Mouse (Mus musculus) neural tube, embryonic 13.5 days (tissue): ENCODE measurements around the gene Dennd4a. TPM values are rescaled to one million over a fixed set of nuclear protein-coding genes. Genes with fewer than 3 reads are reported as not detected.

Experiments
- ATAC-seq: fragments of 200-750 bp; cut with Nextera tagmentation; 2 replicates; pipeline ENCODE4 v1.8.0; 2017; ENCODE audit warnings: low read depth, mild to moderate bottlenecking, moderate TSS enrichment, moderate library complexity
- H3K27ac ChIP-seq: fragments of 300-500 bp; sonication (generic); replicated peaks from 2 replicates; pipeline ENCODE4 v1.5.1; 2015; ENCODE audit warnings: moderate library complexity, mild to moderate bottlenecking, inconsistent platforms
- H3K27me3 ChIP-seq: fragments of 300-500 bp; sonication (generic); 2 replicates; pipeline ENCODE4 v1.6.1; 2015; ENCODE audit warnings: mild to moderate bottlenecking, inconsistent platforms
- H3K36me3 ChIP-seq: fragments of 300-500 bp; sonication (generic); 2 replicates; pipeline ENCODE4 v1.6.1; 2015; ENCODE audit warnings: mild to moderate bottlenecking, inconsistent platforms
- H3K4me1 ChIP-seq: fragments of 300-500 bp; sonication (generic); replicated peaks from 2 replicates; pipeline ENCODE4 v1.6.1; 2015; ENCODE audit warnings: inconsistent platforms
- H3K4me2 ChIP-seq: fragments of 300-500 bp; sonication (generic); 2 replicates; pipeline ENCODE4 v1.6.1; 2015; ENCODE audit warnings: inconsistent platforms, mild to moderate bottlenecking, moderate library complexity
- H3K4me3 ChIP-seq: fragments of 300-500 bp; sonication (generic); 2 replicates; pipeline ENCODE4 v1.5.1; 2015; ENCODE audit warnings: mild to moderate bottlenecking, inconsistent platforms
- H3K9ac ChIP-seq: fragments of 300-500 bp; sonication (generic); 2 replicates; pipeline ENCODE4 v1.6.1; 2015; ENCODE audit warnings: moderate library complexity, mild to moderate bottlenecking, inconsistent platforms
- H3K9me3 ChIP-seq: fragments of 300-500 bp; sonication (generic); 2 replicates; pipeline ENCODE4 v1.6.1; 2016; ENCODE audit warnings: inconsistent platforms
- WGBS: fragments of 180-500 bp; shearing (Covaris S2); methylation state at CpG from one replicate; pipeline ENCODE4 v1.1.7; 2015; 5-methylcytosine and 5-hydroxymethylcytosine counted together
- polyA plus RNA-seq: library from polyadenylated mRNA; unstranded; fragments of >200 nt; fragmentation: Nextera tagmentation; extraction: Ambion mirVana; gene quantifications from 2 replicates; pipeline ENCODE4 v1.2.1, GENCODE M21; 2015

Gene Dennd4a
- polyA plus RNA-seq, 1 experiment from 2014 or later = 9.1 TPM

DNA sequence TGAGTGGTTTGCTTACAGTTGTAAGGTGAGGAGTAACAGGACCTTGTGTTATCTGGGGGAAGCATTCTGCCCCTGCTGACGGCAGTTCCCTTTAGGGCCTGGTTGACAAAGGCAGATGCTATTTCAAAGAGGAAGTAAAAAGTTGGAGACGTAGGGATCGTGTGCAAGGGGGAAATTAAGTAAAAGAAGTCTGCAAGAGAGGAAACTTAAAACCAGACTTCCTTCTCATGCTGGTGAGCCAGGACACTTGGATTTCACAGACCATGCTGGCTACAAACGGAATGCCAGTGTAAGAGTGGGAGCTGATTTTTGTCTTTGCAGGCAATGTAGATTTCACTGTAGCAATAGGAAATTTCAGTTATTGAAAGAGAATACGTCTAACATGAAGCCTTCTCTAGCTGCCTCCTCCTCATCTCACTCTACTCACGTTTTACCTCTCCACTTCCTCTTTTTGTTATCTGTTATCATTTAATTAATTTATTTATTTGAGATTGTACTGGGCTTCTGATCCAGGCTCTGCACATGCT is 19.0 kb downstream of the Dennd4a start:
- no peaks in the 10 kb centered on the region for H3K27me3 ChIP-seq
- H3K36me3 ChIP-seq = no peaks in the 10 kb centered on the region
- no peak overlapping the region for H3K4me3 ChIP-seq
- no peak for ATAC-seq
- no peak overlapping the region for H3K27ac ChIP-seq
- H3K9ac ChIP-seq = no peak overlapping the region
- no peaks in the 10 kb centered on the region for H3K9me3 ChIP-seq
- H3K4me1 ChIP-seq = no peaks in the 10 kb centered on the region
- WGBS = 65% methylated on average over 6 of the region's 6 CpGs
- no peak overlapping the region for H3K4me2 ChIP-seq

DNA sequence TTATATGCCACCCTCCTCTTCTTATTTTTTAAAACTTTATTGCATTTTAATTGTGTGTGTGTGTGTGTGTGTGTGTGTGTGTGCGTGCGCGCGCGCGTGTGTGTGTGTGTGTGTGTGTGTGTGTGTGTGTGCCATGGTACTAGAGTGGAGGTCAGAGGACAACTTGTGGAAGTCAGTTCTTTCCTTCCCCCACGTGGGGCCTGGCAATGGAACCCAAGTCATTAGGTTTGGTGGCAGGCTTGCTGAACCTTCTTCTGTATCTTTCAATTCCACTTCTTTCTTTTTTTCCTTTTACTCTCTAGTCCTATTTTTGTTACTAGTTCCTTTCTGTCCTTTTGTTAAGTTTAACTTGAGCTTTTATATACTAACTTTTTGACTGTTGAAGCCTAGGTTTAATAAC is 19.5 kb downstream of the Dennd4a start:
- Histone ChIP-seq H3K4me1 (no peaks in the 10 kb centered on the region), H3K27ac (no peak overlapping the region), H3K4me2 (no peak overlapping the region), H3K4me3 (no peak overlapping the region), H3K9me3 (no peaks in the 10 kb centered on the region), H3K9ac (no peak overlapping the region), H3K36me3 (no peaks in the 10 kb centered on the region), H3K27me3 (no peaks in the 10 kb centered on the region)
- no peak for ATAC-seq
- WGBS = 63% methylated on average over 2 of the region's 7 CpGs

DNA sequence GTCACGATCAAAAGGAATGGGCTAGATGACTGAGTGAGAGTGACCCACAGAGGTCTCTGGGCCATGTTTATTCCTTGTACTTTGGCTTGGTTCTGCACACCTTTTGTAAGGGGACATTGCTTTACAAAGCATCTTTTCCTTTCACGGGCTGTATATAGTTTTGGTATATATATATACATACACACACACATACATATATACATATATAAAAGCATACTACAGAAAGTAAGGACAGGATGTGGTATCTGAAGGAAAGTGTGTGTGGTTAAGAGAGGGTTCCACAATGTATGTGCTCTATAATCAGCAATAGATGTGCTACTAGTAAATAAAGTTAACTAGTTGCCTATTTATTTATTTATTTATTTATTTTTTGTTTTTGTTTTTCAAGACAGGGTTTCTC is 20.6 kb downstream of the Dennd4a start:
- Histone ChIP-seq H3K27me3 (no peaks in the 10 kb centered on the region), H3K4me3 (no peak overlapping the region), H3K4me2 (no peak overlapping the region), H3K9me3 (no peaks in the 10 kb centered on the region), H3K9ac (no peak overlapping the region), H3K27ac (no peak overlapping the region), H3K4me1 (no peaks in the 10 kb centered on the region), H3K36me3 (peaks cover 5% of the 10 kb centered on the region; the same call in 1 of the 2 replicates)
- no peak for ATAC-seq
- 90% methylated on average over 2 of the region's 2 CpGs for WGBS

DNA sequence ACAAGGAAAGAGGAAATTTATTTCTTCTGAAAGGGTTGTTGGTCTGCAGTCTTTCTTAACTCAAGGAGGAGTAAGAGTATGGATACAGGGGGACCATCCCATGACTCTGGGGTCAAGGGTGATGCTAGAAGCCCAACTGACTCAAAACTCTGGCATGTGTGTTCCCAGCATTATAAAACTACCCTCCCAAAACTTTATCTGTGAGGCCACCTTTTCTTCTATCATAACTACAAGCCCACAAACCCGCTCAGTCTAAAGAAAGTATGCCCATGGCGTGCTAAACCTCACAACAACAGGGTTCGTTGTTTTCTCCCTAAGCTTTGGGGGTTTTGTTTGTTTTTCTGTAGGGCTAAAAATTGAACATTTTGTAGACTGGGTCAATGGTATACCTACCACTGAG is 23.3 kb downstream of the Dennd4a start:
- H3K27ac ChIP-seq = no peak overlapping the region
- H3K36me3 ChIP-seq = peaks cover 5% of the 10 kb centered on the region; the same call in 1 of the 2 replicates
- WGBS = 94% methylated on average over 3 of the region's 3 CpGs
- H3K9ac ChIP-seq = no peak overlapping the region
- no peaks in the 10 kb centered on the region for H3K9me3 ChIP-seq
- no peaks in the 10 kb centered on the region for H3K4me1 ChIP-seq
- no peak overlapping the region for H3K4me2 ChIP-seq
- no peaks in the 10 kb centered on the region for H3K27me3 ChIP-seq
- no peak for ATAC-seq
- H3K4me3 ChIP-seq = no peak overlapping the region

DNA sequence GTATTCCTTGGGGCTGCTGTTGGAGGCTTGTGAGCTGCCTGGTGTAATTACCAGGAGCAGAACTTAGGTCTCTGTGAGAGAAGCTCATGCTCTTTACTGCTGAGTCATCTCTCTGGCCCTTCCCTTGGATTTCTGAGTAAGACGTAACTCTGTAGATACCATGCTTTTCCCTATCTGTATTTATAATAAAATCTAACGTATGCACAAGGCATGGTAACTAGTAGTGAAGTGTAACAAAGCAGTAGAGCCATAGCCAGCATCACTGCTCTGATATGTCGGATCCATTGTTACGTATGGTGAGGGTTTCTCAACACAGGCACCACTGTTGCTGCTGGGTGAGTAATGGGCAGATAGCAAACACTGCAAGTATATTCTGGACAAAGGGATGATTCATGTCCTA is 34.2 kb downstream of the Dennd4a start:
- H3K36me3 ChIP-seq = peaks cover 22% of the 10 kb centered on the region
- no peaks in the 10 kb centered on the region for H3K4me1 ChIP-seq
- no peak overlapping the region for H3K4me3 ChIP-seq
- no peaks in the 10 kb centered on the region for H3K27me3 ChIP-seq
- ATAC-seq = no peak
- no peak overlapping the region for H3K9ac ChIP-seq
- H3K4me2 ChIP-seq = no peak overlapping the region
- H3K27ac ChIP-seq = no peak overlapping the region
- 83% methylated on average over 4 of the region's 4 CpGs for WGBS
- no peaks in the 10 kb centered on the region for H3K9me3 ChIP-seq

DNA sequence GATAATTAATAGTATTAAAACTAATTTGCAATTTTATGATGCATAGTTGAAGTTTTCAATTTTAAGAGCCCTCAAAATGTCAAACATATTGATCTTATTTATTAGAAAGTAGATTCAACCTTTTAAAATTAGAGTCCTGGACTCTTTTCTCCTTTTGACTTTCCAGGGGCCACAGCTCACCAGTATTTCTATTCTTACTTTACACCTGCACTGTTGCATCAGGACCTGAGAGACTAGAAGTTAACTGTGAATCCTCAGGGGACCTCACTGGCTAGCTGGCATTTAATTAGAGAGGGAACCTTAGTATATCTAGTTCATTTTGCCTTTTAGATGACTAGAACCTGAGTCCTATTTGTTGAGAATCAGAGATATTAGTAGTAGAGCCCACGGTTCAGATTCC is 38.4 kb downstream of the Dennd4a start:
- peaks cover 10% of the 10 kb centered on the region for H3K36me3 ChIP-seq
- no peak overlapping the region for H3K4me3 ChIP-seq
- H3K27ac ChIP-seq = no peak overlapping the region
- H3K9me3 ChIP-seq = no peaks in the 10 kb centered on the region
- no peaks in the 10 kb centered on the region for H3K4me1 ChIP-seq
- H3K27me3 ChIP-seq = no peaks in the 10 kb centered on the region
- no peak overlapping the region for H3K4me2 ChIP-seq
- H3K9ac ChIP-seq = no peak overlapping the region
- 72% methylated on average over 1 of the region's 1 CpGs for WGBS
- ATAC-seq = no peak

DNA sequence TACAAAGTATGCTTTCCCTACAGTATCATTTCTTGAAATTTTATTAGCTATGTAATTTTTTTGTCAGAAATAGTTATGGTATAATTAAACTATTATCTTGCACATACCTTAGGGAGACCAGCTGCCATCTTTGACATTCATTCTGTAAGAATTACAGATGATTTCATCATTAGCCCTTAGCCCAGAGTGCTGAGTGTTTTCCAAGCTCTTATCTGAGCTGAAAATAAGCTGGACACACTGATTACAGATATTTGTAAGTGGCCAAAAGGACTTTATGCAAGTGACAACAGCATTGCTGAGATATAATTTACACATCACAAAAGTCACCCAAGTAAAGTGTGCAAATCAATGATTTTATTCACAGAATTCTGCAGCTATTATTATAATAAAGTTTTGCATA is 48.9 kb downstream of the Dennd4a start:
- Histone ChIP-seq H3K27me3 (no peaks in the 10 kb centered on the region), H3K36me3 (peaks cover 24% of the 10 kb centered on the region), H3K4me2 (no peak overlapping the region), H3K27ac (no peak overlapping the region), H3K9ac (no peak overlapping the region), H3K4me1 (no peaks in the 10 kb centered on the region), H3K9me3 (no peaks in the 10 kb centered on the region), H3K4me3 (no peak overlapping the region)
- no peak for ATAC-seq

DNA sequence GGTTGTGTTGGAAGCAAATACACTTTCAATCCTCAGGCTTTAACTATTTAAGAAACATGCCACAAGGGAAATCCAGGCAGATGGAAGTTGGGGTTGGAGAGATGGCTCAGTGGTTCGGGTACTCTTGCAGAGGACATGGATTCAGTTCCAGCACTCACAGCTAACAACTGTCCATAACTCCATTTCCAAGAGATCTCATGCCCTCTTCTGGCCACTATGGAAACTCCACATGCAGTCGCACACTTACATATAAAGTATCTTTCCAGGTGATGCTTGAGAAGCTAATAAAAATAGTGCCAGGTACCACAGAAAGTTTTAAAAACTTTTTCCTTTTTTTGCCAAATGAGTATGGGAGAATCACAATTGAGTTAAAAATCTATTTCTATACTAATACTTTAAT is 51.5 kb downstream of the Dennd4a start:
- no peak overlapping the region for H3K27ac ChIP-seq
- H3K9me3 ChIP-seq = no peaks in the 10 kb centered on the region
- H3K4me2 ChIP-seq = no peak overlapping the region
- H3K4me1 ChIP-seq = no peaks in the 10 kb centered on the region
- peaks cover 31% of the 10 kb centered on the region for H3K36me3 ChIP-seq
- no peak overlapping the region for H3K4me3 ChIP-seq
- WGBS = 83% methylated on average over 2 of the region's 2 CpGs
- ATAC-seq = no peak
- H3K9ac ChIP-seq = no peak overlapping the region
- H3K27me3 ChIP-seq = no peaks in the 10 kb centered on the region

DNA sequence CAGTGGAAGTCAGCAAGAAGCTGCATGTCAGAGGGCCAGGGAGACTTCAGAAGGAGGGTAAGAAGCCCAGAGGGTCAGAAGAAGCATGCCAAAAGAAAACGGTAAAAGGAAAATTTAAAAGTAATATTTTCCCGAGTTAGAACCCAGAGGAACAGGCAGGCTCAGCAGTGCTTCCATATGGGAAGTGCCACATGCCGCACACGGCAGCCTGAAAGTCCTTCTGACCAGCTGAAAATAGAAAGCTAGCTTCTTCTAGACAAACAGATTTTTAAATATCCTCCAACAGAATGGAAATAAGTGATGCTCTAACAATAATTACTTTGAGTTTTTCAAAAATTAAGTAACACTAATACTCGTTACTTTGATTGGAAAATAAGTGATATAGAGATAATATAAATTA is 74.9 kb downstream of the Dennd4a start:
- no peak overlapping the region for H3K4me2 ChIP-seq
- H3K4me3 ChIP-seq = no peak overlapping the region
- no peaks in the 10 kb centered on the region for H3K9me3 ChIP-seq
- H3K4me1 ChIP-seq = no peaks in the 10 kb centered on the region
- ATAC-seq = no peak
- no peak overlapping the region for H3K27ac ChIP-seq
- 86% methylated on average over 5 of the region's 5 CpGs for WGBS
- no peak overlapping the region for H3K9ac ChIP-seq
- H3K36me3 ChIP-seq = peaks cover 20% of the 10 kb centered on the region
- H3K27me3 ChIP-seq = no peaks in the 10 kb centered on the region

DNA sequence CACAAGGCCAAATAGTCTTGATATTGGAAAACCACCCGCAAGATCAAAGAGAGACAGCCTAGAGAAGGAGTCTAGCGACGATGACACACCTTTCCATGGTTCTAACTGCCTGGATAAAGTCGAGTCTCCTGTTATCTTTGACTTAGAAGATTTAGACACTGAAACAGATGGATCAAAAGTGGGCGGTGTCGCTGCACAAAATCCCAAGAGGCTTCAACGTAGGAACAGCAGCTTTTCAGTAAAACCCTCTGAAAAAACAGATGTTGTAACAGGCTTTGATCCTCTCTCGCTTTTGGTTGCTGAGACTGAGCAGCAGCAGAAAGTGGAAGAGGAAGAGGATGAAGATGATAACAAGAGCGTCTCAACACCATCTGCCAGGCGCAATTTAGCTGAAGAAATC is 85.5 kb downstream of the Dennd4a start:
- Histone ChIP-seq H3K4me2 (no peak overlapping the region), H3K27ac (no peak overlapping the region), H3K4me1 (no peaks in the 10 kb centered on the region), H3K4me3 (no peak overlapping the region), H3K27me3 (no peaks in the 10 kb centered on the region), H3K9ac (no peak overlapping the region), H3K9me3 (no peaks in the 10 kb centered on the region), H3K36me3 (peaks cover 45% of the 10 kb centered on the region)
- no peak for ATAC-seq
- WGBS = 87% methylated on average over 10 of the region's 10 CpGs

DNA sequence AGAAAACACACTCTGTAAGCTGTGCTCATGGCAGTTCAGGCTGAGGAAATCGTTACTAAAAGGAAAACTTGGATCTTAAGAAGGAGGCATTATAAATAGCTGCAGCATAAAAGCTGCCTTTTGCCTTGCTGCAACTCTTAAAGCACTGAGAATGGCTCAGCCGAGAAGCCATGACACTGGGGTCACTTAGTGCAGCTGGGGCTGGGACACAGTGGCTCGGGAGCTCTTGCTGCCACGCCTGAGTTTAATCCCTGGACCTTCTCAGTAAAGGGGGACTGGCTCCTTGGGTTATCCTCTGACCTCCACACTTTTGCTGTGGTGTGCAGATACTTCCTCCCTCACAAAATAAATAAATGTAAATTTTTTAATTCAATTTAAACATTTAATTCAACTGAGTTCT is 91.7 kb downstream of the Dennd4a start:
- no peak overlapping the region for H3K4me2 ChIP-seq
- H3K4me1 ChIP-seq = no peaks in the 10 kb centered on the region
- no peaks in the 10 kb centered on the region for H3K27me3 ChIP-seq
- no peak overlapping the region for H3K27ac ChIP-seq
- H3K4me3 ChIP-seq = no peak overlapping the region
- H3K36me3 ChIP-seq = peaks cover 50% of the 10 kb centered on the region
- 34% methylated on average over 4 of the region's 4 CpGs for WGBS
- no peak for ATAC-seq
- no peaks in the 10 kb centered on the region for H3K9me3 ChIP-seq
- no peak overlapping the region for H3K9ac ChIP-seq

DNA sequence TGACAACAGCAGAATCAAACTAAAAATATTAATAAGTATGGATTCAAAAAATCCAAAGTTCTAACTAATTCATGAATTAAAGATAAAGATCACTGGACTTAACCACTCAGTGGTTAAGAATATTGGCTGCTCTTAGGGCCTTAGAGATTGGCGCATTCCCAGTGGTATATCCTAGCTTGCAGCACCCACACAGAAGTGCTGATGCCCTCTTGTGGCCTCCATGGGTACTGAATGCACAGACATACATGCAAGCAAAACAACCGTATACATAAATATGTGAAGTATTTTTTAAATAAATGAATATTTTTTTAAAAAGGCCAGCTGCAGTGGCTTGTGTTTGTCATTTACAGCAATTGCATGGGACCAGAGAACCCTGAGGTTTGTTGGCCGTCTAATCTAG is 92.2 kb downstream of the Dennd4a start:
- ATAC-seq = no peak
- WGBS = 67% methylated on average over 3 of the region's 3 CpGs

DNA sequence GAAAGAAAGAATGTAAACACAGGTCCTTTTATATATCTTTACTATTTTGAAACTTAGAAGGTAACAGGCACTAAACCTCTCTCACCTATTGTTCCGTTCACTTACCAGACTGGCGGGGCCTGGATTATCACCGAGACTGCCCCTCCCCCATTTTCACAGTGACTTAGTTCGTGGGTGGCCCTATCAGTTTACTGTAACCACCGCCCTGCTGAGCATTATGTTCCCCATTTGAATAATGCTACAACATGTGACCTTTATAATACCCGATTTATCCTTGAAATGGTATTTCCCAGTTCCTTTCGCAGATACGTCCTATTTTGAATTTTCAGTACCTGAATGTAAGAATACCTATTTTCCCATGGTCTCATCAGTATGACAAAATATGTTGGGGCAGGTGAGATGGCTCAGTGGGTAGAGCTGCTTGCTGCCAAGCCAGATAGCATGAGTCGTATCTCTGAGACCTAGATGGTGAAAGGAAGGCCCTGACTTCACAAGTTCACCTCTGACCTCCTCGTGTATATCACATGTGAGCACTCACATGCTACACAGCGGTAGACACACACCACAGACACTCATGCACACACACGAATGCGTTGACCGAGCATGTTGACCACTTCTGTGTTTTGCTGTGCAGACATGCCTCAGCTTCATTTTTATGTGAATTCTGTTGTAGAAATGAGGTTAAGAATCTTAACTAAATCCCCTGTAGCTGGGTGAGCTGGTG is 93.9 kb downstream of the Dennd4a start:
- H3K4me2 ChIP-seq = no peak overlapping the region
- WGBS = 92% methylated on average over 14 of the region's 14 CpGs
- no peak for ATAC-seq

More for the DNA sequence above, 92.2 kb downstream of the Dennd4a start:
- Histone ChIP-seq H3K9me3 (no peaks in the 10 kb centered on the region), H3K4me2 (no peak overlapping the region), H3K27me3 (no peaks in the 10 kb centered on the region), H3K27ac (no peak overlapping the region), H3K4me1 (no peaks in the 10 kb centered on the region), H3K9ac (no peak overlapping the region), H3K36me3 (peaks cover 45% of the 10 kb centered on the region), H3K4me3 (no peak overlapping the region)

More for the DNA sequence above, 93.9 kb downstream of the Dennd4a start:
- Histone ChIP-seq H3K9ac (no peak overlapping the region), H3K9me3 (no peaks in the 10 kb centered on the region), H3K27ac (no peak overlapping the region), H3K36me3 (peaks cover 43% of the 10 kb centered on the region), H3K4me1 (no peaks in the 10 kb centered on the region), H3K27me3 (no peaks in the 10 kb centered on the region), H3K4me3 (no peak overlapping the region)
